Mouse (Mus musculus): ENCODE data around the gene Galnt7.

Galnt7 gene

DNA sequence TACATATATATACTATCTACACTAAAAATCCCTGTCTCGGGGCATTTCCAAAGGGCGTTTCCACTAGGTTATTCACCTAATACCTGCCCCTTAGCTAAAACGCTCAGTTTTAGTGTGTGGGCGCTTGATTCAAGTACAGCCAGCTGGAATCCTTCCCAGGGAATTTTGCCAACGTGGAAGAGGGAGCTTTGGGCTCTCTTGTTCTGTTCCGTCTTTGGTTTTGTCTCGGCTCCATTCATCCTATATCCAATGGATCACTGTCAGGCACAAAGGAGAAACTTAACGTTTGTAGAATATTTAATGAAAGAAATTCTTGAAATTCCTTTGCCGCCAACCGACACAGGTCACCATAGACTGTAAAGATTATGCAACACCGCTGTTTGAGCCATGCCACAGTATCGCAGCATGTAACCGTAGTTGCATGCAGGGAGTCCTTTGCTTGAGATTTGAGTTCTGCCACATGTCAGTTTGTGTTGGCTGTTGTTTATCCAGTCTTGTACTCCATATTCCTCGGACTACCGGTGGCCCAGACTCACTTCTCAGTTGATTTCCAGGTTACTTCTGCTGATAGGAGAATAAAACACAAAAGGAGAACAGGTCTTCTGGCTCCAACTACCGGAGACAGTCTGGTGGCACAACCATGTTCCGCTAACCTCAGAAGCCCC, 153.9 kb downstream of the Galnt7 start:
- no peak for DNase-seq (ENCODE audit: low read depth, low spot score)

DNA sequence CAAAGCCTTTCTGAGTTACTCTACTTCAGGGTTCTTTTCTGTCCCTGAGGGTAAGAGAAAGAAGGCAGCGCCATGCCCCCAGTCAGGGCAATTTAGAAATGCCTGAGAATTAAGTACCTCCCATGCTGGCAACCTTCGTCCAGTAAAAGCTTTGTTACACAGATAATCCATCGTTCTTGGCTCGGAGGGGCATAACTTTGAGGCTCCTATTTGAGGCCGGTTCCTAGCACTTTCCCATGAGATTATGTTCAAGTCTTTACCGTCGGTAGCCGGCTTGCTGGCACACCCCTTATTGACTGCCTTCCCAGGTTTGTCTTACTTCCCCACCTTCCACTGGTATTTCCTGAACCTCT, 154.4 kb downstream of the Galnt7 start:
- no peak for DNase-seq (ENCODE audit: low read depth, low spot score)

DNA sequence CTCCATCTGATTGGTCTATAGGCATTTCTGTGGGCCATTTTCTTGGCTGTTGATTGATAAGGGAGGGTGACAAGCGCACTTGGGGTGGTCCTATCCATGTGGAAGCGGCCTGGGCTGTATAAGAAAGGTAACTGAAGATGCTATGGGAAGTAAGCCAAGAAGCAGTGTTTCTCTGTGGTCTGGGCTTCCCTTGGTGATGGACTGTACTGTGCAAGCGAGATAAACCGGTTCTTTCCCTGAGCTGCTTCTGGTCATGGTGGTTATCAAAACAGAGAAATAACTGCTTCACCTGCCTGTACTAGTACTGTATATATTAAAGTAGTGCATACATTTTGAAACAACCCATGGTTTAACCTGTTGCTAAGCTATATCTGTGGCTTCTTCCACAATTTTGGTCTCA, 161.0 kb downstream of the Galnt7 start:
- no peak for DNase-seq (ENCODE audit: low read depth, low spot score)

DNA sequence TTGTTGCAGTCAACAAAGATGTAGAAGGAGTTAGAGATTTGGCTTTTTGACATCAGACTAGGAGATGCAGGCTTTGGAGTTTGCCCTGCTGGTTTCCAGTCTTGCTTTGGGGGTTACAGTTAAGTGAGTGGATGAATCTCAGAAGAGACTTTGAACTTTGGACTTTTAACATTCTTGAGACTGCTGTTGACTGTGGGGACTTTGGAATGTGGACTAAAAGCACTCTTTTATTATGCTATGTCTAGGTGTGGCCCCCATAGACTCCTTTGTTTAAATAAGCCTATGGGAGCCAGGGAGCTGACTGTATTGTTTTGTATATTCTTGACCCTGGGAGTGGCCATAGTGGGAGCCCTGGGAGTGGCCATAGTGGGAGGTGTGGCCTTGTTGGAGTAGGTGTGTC, 162.9 kb downstream of the Galnt7 start:
- DNase-seq (ENCODE audit: low read depth, low spot score) = no peak

DNA sequence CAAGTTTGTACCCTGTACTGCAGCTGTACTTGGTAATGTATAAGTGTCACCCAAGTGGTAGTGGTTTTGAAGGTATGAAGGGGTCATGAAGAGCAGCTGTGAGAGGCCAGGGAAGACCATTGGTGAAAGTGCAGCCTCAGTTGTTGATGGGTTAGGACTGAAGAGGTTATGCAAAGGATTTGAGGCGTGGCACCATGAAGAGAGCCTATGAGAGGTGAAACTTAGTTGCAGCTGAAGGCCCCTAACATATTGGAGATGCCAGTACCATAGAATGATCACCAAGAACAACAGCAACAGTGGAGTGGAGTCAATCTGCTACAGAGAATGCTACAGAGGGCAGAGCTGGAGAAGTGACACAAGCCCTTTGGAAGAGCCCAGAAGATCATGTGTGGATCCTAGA, 163.5 kb downstream of the Galnt7 start:
- no peak for DNase-seq (ENCODE audit: low read depth, low spot score)

DNA sequence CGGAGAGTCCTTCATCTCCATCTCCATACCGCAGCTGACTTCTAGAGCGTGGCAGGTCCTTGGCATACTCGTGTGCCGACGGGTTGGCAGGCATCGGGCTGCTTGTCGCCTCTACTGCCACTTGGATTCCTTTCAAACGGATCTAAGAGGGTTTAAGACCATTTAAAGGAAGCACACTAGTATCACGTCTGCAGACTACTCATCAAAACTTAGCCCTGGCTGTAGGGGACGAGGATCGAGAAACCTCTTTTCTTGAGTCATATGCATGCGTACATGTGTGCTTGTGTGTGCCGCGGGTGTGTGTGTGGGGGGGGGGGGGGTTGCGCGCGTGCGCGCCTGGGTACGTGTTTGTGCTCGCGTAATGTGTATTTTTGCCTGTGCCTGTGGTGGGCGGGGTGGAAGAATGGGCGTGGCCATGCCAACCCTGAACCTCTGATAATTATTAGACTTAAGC, 164.5 kb downstream of the Galnt7 start:
- DNase-seq (ENCODE audit: low read depth, low spot score) = peak; percentile 67

DNA sequence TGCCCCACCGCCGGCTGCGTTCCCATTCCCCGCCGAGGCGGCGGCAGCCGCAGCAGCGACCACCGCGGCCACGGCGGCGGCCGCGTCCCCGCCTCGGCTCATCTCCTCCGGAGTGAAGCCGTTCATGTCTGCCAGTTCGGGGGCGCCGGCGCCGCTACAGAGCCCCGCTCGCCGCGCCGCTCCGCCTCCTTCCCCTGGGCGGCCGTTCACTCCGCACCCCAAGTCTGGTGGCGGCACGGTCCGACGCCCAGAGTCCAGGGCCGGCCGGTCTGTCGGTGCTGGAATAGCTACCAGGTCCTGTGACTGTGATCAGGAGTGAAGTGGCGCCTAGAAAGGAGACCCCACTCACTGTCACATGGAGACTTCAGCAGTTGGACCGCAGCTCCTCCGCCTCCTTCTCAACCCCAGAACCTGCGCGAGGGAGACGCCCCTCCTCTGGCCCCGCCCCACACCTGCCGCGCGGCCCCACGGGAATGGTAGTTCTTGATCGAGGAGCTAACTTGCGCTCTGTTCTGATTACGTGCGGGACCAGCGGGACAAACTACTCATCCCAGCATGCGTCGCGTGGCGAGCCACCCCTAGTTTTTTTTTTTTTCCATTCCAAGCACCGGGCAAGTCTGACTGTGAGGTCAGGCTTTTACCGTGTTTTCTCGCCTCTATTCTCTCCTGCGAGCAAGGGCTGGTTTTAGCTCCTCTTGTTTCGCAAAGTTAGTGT, 165.2 kb downstream of the Galnt7 start, which contains the start of gene Sap30:
Gene Sap30 (minus strand): TSS at position 420 of the 715 bp plus-strand sequence.
- peak; percentile 98 for DNase-seq (ENCODE audit: low read depth, low spot score)

DNA sequence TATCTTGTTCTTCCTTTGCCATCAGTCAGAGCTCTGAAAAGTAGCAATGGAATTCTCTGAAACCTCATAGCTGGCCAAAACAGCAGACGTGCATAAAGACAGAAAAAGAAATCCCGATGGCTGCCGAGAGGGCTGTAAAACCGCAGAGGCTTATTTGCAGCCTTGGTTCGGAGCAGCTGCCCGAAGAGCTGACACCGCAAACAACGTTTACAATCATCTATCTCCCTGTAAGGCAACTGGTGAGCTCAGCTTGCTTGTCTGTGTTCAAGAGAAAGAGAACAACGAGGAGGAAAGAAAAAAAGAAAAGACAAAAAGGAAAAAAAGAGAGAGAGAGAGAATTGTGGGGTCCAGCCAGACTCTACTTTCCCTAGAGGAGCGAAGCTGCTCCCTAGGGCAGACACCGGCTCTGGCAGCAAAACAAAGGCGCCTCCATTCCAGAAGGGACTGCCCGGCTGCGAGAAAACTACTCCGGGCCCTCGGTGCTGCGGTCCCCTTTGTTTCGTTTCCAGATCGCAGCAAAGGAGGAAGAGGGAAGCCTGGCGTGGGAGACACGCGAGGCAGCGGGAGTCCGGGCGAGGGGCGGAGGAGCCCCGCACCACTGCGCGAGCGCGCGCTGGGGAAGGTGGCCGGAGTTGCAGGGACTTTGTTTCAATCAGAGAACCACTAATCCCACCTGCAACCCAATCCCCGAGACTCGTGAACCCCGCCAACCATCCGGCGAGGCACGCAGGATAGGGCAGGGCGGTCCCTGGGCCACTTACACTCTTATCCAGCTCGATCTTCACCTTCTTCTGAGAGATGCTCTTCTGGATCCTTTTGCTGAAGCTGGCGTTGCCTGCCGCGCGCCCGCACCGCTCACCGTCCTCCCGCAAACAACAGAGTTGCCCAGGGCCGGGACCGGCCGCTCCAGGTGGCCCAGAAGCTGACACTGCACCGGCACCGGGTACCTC, 166.1 kb downstream of the Galnt7 start:
- DNase-seq (ENCODE audit: low read depth, low spot score) = peak; percentile 58

DNA sequence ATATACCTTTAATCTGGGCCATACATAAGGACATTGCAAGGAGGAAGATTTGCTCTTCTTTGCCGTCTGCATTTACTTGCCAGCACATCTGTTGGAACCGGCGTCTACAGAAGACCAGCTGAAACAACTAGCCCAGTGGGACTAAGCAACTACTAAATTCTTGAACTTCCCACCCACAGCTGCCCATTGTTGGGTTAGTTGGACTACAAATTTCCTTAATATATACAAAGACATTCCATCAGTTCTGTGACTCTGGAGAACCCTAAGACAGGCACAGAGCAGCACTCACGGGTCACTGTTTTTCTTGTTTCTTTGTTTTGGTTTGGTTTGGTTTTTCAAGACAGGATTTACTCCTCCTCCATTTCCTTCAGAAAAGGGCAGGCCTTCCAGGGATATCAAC, 172.2 kb downstream of the Galnt7 start:
- DNase-seq (ENCODE audit: low read depth, low spot score) = peak; percentile 10

DNA sequence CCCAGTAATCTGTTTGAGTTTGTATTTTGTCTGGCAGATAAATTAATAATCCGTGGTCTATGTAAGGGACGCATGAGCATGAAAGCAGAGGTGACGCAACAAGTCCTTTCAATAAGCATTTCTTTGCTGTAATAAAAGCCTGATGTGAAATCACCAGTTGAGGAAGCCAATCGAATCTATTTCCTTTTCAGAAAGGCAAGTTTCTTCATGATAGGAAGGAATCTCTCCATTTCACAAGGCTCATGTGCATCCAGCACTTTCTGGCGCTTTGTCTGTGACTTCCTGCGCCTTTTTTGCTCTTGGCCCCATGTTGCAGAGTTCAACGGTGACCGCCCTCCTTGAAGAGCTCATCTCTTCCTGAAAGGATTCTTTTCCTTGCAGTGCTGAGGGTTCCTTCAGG, 173.1 kb downstream of the Galnt7 start:
- DNase-seq (ENCODE audit: low read depth, low spot score) = no peak

DNA sequence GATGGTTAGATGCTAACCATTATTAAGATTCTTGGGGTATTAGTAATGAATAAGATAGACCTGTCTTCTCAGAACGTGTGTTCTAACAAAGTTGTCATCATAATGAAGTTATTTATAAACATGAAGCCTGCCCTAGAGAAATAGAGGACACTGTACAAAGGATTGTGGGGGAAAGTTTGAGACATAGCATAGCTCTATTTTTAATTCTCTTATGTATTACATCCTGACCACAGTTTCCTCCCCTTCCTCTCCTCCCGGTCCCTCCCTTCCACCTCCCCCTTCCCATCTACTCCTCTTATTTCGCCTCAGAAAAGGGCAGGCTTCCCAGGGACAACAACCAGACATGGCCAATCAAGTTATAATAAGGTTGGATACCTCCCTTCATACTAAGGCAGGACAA, 174.4 kb downstream of the Galnt7 start:
- no peak for DNase-seq (ENCODE audit: low read depth, low spot score)

Data from mesoderm, embryonic 11.5 days (tissue).